Mouse (Mus musculus): ENCODE data around the gene Ahdc1.

DNA sequence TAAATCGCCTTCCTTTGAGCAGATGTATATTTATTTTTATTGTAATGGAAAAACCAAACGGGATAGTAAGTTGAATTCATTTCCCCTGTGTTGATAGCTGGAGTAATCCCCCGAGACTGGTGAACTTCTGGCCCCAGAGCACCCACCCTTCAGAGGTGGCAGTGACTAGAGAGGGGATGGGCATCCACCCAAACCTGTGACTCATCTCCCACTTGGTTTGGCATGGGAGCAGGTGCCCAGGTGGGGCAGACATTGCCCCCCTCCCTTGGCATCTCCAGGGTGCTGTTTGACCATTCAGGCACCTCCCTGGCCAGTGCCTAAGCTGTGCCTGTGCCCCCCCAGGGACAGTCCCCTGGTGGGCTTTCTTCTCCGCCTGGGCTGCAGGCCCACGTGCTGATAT lies 3.0 kb downstream of the Ahdc1 start:
- TF ChIP-seq EP300 (IDR thresholded peaks at IDR 0.05; ENCODE audit: low read depth) (no peak), CTCF (IDR thresholded peaks at IDR 0.05; ENCODE audit: low read depth) (no peak)

Measured in liver, embryonic 14.5 days (tissue).